8 mouse cellular contexts compared by ENCODE assay signal in the genomic region with DNA sequence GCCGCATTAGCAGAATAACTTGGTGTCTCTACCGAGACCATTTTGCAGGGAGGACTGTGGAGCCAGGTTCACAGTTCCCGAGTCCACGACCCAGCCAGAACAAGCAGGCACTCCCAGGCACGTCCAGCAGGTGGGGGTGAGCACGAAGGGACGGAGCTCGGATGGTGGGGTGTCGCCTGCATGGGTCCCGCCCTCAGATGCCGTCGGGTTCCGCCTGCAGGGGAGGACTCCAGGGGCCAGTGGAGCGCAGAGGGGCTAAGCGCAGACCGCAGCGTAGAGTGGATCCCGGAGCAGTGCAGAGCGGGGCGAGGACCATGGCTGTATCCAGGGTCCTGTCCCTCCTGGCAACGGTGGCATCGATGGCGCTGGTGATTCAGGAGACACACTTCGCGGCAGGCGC. TPM values are rescaled to one million over a fixed set of nuclear protein-coding genes. Genes with fewer than 3 reads are reported as not detected.
DNase-seq lines count a peak whose midpoint lies in the region; TF ChIP-seq lines count a peak whose summit lies in the region.

Gene Lamc3, plus strand, starts transcription at position 262 of the 400 bp plus-strand sequence.

- 0 out of 2 replicates have a peak, but pooled peaks have one; percentile 18 for TF ChIP-seq CTCF in bone marrow, adult 2 months (IDR thresholded peaks at IDR 0.05; ENCODE audit: control insufficient read depth, insufficient read depth, low read length)
- TF ChIP-seq CTCF in olfactory bulb, adult 2 months (IDR thresholded peaks at IDR 0.05; ENCODE audit: insufficient read depth, low read depth, low read length), result peak; percentile 20; the same call in 1 of the 2 replicates

- WGBS in bone marrow, adult 2 months, result 6% methylated on average over 26 of the region's 26 CpGs
- WGBS in olfactory bulb, adult 2 months, result 22% methylated on average over 26 of the region's 26 CpGs

- peak; percentile 61 for DNase-seq in R1 (ENCODE audit: low read depth, low spot score)
- DNase-seq in gastrocnemius, postnatal 10 days, result peak; percentile 59
- DNase-seq in kidney, adult 11 months, result peak; percentile 52
- peak; percentile 45 to 57 for DNase-seq in lung, adult 18-20 months
- no peak for DNase-seq in left cerebral cortex, adult 11 months (ENCODE audit: low spot score)
- DNase-seq in cerebellum, adult 8-10 months, result no peak

- no peak within 1 kb of the TSS for H3K4me3 ChIP-seq in bone marrow, adult 2 months (replicated peaks; ENCODE audit: control insufficient read depth, low read depth, low read length)
- peak within 1 kb of the TSS; percentile 6; the same call in 1 of the 2 replicates for H3K4me3 ChIP-seq in olfactory bulb, adult 2 months (ENCODE audit: insufficient read depth, low read depth, low read length)

- H3K4me1 ChIP-seq in bone marrow, adult 2 months (ENCODE audit: control insufficient read depth, insufficient read depth, low read length), result no peaks in the 10 kb centered on the region
- peaks cover 5% of the 10 kb centered on the region for H3K4me1 ChIP-seq in olfactory bulb, adult 2 months (ENCODE audit: control insufficient read depth, insufficient read depth, low read length)

- TF ChIP-seq POLR2A in bone marrow, adult 2 months (IDR thresholded peaks at IDR 0.05; ENCODE audit: borderline replicate concordance, control insufficient read depth, low read depth, low read length), result no peak
- no peak for TF ChIP-seq POLR2A in olfactory bulb, adult 2 months (IDR thresholded peaks at IDR 0.05; ENCODE audit: insufficient read depth, low read depth, low read length)

- no peak within 1 kb of the TSS for H3K27ac ChIP-seq in bone marrow, adult 2 months (ENCODE audit: control insufficient read depth, insufficient read depth, low read depth, low read length, poor library complexity)
- H3K27ac ChIP-seq in olfactory bulb, adult 2 months (ENCODE audit: insufficient read depth, low read depth, low read length), result no peak within 1 kb of the TSS

RNA-seq across cellular contexts. Expression of gene Lamc3, which starts in this region (rescaled TPM):
- polyA plus RNA-seq in bone marrow, adult 2 months (2011; ENCODE audit: insufficient read depth, insufficient read length, low replicate concordance, missing spikeins), result not detected in 2 replicates
- total RNA-seq in gastrocnemius, postnatal 10 days (2021), result under 1 TPM; 0.25 to 0.26 TPM
- not detected in 2 replicates for polyA plus RNA-seq in olfactory bulb, adult 2 months (2012; ENCODE audit: insufficient read depth, insufficient read length, low replicate concordance, missing spikeins)

Comparison
In these comparisons a context has a peak if more than half of its experiments do, and no peak if none do; other contexts are left out.
1. Peak in DNase-seq in gastrocnemius, postnatal 10 days; RNA of the gene not detected or under 1 TPM.
2. DNase-seq: peak in R1 (single experiment), kidney, adult 11 months (single experiment) and lung, adult 18-20 months (2 of 2); none in left cerebral cortex, adult 11 months (single experiment) and cerebellum, adult 8-10 months (single experiment).